Mouse (Mus musculus): ENCODE data around the gene Trap1. TPM values are rescaled to one million over a fixed set of nuclear protein-coding genes. Genes with fewer than 3 reads are reported as not detected.

Trap1 gene
- polyA plus RNA-seq, 1 experiment: 76.6 TPM

Other genes starting within 250 kb of the Trap1 start
- 0.11 TPM in 1 of 2 replicates, not detected in the other for gene Olfr15, start 246.9 kb downstream of the Trap1 start, polyA plus RNA-seq (2012; rRNA removed)
- gene Zfp174, start 230.6 kb downstream of the Trap1 start, polyA plus RNA-seq (2012; rRNA removed): 2.9 and 3.4 TPM in 2 replicates
- gene Naa60, start 205.5 kb downstream of the Trap1 start, polyA plus RNA-seq (2012; rRNA removed): 114 and 116 TPM in 2 replicates
- gene Zfp597, start 193.3 kb downstream of the Trap1 start, polyA plus RNA-seq (2012; rRNA removed): 10.4 and 11.4 TPM in 2 replicates
- 0.44 and 0.76 TPM in 2 replicates for gene Gm20695, start 193.2 kb downstream of the Trap1 start, polyA plus RNA-seq (2012; rRNA removed)
- 8.8 and 8.9 TPM in 2 replicates for gene 1700037C18Rik, start 169.1 kb downstream of the Trap1 start, polyA plus RNA-seq (2012; rRNA removed)
- gene Cluap1, start 169.0 kb downstream of the Trap1 start, polyA plus RNA-seq (2012; rRNA removed): 28.1 and 32.0 TPM in 2 replicates
- gene Nlrc3, start 101.2 kb downstream of the Trap1 start, polyA plus RNA-seq (2012; rRNA removed): 2.5 and 2.6 TPM in 2 replicates
- 32.6 and 33.8 TPM in 2 replicates for gene Slx4, start 74.1 kb downstream of the Trap1 start, polyA plus RNA-seq (2012; rRNA removed)
- gene Dnase1, start 40.9 kb downstream of the Trap1 start, polyA plus RNA-seq (2012; rRNA removed): 0.29 and 0.42 TPM in 2 replicates
- 37.1 and 38.0 TPM in 2 replicates for gene Crebbp, start 136.2 kb upstream of the Trap1 start, polyA plus RNA-seq (2012; rRNA removed)